Mouse (Mus musculus) gastrocnemius, postnatal 4 days (tissue): Measurements from ENCODE around the gene Son. TPM values are rescaled to one million over a fixed set of nuclear protein-coding genes. Genes with fewer than 3 reads are reported as not detected.
"Not testable (repeated sequence)": the region's sequence is repeated elsewhere in the genome, so short reads cannot be mapped to it uniquely, and the experiment has no call there.

Source experiments
- DNase-seq, 2 experiments: peaks; one replicate each; pipeline ENCODE4 v3.0.0; 2021 to 2022; ENCODE audit warnings: low spot score in 2 of 2, mixed read lengths in 2 of 2
- total RNA-seq, 2 experiments: library from RNA; stranded (reverse); gene quantifications; 2 replicates each; pipeline ENCODE4 v1.2.3; 2021

Son gene
- total RNA-seq, 2 experiments from 2014 or later, result 169 to 203 TPM

DNA sequence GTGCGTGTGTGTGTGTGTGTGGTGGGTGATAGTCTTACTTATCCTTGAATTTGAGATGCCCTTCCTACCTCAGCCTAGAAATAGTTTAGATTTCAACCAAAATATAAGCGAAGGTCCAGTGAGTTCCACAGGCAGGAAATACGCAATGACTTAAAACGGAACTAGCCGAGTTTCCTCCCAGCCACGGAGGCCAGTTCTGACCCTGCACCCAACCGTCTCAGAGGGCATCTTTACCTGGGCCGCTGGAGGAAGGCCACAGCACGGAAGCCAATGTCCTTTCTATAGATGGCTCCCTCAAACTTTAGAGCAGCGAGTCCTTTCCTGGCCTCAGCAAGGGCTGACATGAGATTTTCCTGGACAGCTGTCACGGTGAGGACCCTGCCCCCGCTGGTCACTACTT lies 13.7 kb upstream of the Son start:
- no peak for DNase-seq

DNA sequence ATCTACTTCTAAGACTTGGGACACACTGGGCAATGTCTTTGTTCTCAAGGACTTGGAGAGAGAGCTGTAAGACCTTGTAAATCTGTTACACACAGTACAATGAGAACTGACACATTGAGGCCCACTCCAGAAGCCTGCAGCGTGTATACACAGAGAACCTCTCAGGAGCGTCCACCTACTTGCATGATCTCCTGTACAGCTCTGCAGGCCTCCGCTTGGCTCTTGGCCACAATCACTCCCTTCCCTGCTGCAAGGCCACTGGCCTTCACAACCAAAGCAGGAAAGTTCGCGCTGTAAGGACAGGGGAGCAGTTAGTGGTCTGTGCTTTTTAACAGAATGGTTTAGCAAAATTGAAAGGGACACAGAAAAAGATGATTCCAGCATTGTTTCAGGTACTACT lies 8.1 kb upstream of the Son start:
- no peak for DNase-seq

DNA sequence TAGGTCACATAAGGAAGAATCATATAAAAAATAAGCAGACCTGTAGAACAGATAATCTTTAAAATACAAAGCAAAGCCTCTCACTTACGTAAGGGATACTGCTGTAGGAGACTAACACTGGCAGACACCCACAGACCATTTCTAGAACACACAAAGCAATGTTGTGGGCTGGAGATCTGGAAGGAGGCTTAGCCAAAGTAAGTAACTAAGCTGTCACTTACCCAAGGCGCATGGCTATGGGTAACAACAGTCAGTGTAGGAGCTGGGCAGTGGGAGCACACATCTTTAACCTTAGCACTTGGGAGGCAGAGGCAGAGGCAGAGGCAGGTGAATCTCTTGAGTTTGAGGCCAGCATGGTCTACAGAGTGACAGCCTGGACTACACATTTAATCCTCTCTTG lies 7.7 kb upstream of the Son start:
- DNase-seq, result no peak

DNA sequence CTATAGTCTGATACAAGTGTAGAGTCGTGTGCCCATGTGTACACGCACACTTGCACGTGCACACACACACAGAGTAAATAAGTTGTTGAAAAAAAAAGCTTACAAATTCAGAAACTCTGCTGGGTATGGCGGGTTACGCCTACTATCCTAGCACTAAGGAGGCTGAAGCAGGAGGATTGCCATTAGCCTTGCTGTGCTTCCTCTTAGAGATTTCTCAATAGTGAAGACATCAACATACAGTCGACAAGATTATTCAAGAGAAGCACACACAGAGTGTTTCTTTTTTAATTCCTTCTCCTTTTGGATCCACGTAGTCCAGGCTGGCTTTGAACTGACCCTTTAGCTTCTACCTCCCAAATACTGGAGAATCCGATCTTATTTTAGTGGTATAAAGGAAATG lies 7.1 kb upstream of the Son start:
- DNase-seq, result no peak

DNA sequence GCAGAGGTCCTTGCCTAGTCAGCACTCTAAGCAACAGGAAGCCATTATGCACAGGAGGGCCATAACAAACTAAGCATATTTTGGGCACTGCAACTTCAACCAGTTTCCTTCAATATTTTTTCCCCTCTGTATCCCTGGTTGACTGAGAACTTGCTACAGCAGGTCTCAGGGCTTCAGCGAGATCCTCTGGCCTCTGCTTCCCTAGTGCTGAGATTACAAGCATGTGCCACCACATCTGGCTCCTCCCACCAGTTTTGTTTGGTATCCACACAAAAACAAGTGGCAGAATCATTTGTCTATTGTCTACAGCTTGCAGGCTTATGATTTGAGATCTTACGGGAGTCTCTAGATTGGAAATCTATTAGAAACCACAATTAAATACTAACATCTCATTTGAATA lies 2.4 kb upstream of the Son start:
- DNase-seq, result no peak

DNA sequence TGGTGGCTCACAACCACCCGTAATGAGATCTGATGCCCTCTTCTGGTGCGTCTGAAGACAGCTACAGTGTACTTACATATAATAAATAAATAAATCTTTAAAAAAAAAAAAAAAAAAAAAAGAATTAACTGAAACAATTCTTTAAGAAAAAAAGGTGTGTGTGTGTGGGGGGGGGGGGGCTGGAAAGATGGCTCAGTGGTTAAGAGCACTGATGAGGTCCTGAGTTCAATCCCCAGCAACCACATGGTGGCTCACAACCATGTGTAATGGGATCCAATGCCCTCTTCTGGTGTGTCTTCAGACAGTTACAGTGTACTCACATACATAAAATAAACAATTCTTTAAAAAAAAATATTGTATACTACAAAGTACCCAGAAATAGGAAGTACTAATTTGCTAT lies 1.9 kb upstream of the Son start:
- DNase-seq, result not testable (repeated sequence)

DNA sequence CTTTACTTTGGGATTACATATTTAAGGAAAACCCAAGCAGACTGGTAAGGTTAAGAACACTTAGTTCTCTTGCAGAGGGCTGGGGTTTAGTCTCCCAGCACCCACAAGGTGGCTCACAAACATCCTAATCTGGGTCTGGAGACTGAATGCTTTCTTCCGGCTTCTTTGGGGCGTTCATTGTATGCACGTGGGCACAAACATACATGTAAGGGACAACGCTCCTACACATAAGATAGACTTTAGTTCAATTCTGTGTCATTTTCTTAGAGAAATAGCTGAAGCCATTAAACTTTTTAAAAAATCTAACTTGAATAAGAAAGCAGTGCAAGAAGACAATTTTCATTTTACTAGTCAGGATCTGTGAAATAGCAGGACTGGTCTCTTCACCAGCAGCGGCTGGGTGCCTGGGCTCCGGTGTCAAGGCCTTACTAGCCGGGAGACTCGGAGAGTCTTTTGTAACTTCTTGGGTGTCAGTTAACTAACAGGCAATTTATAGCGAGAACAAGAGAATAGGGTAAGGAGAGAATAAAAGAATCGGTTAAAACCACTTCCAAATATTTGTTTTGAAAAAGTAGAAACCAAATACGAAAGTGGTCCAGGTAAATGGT lies 1.2 kb upstream of the Son start:
- no peak for DNase-seq

DNA sequence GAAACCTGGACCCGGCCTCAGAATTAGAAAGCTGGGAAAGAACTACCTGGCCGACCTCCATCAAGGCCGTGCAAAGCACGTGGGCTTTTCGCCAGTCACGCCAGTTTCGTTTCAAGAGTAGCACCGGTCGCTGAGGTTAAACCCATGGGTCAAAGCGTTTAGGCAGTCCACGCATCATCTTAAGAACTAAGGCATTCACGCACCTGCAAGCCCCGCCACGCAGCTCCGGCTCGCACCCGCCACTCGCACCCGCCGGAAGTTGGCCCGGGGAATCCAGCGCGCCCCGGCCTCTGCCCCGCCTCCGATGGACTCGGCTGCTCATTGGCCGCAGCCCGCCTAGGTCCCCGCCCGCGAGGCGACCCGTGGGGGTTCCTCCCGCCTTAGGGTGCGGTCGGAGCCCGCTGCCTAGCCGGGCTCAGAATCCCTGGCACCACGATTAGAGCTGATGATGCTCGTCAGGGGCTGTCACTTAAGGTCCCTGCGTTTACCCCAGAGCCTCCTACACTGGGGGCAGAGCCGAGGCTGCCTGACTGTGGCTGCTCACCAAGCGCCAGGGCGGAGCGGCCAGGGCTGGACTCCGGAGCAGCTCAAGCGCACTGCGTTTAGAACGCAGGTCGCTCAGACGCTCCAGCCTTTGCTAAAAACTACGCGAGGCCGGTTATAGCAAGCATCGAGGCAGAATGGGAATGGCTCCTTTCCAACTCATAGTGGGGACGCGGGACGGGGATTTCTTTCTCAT lies 456 bp upstream of the Son start, which contains the start of gene Gart:
Gene Gart (minus strand): TSS at position 272 of the 739 bp plus-strand sequence.
- DNase-seq, result peak; percentile 94 to 96

DNA sequence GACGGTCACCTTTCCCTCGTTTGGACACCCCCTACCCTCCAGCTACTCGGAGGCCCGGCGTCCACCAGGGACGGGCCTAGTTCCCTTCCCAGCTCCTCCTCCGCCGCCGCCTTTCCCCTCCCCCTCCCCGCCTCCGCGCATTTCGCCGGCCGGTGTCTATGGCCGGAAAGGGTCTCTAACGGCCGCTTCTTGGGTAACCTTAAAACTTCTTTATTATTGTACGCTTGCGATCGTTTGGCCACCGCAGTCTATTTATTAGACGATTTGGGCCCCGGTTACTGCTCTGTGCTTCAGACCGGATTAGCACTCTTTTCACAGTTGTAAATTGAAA lies 879 bp downstream of the Son start:
- peak; percentile 75 to 86 for DNase-seq

DNA sequence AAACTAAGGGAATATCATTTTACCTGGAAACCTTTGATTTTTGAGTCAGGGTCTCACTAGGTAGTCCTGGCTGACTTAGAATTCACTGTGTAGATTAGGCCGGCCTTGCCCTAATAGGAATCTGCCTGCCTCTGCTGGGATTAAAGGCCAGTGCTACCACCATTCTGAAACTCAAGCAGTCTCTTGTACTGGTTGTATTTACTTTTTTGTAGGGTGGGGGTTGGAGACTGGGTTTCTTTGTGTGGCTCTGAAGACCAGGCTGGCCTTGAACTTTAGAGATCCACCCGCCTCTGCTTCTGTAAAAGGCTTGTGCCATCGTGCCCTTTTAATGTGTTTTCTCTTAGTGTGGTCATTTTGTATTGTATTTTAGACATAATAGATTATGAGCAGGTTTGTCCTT lies 1.9 kb downstream of the Son start:
- DNase-seq, result no peak

DNA sequence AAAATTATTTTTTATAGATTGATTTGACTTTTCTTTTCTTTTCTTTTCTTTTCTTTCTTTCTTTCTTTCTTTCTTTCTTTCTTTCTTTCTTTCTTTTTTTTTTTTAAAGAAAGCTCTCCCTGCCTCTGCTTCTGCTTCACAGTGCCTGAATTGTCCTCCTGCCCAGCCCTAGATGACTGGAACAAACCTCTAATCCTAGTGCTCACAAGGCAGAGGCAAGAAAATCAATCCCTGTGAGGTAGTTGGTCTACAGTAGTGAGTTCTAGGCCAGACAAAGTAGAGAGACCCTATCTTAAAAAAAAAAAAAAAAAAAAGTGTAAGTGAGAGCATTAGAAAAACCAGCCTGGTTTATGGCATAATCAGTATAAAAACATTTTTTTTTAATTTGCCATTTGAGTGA lies 2.5 kb downstream of the Son start:
- DNase-seq, result no peak

DNA sequence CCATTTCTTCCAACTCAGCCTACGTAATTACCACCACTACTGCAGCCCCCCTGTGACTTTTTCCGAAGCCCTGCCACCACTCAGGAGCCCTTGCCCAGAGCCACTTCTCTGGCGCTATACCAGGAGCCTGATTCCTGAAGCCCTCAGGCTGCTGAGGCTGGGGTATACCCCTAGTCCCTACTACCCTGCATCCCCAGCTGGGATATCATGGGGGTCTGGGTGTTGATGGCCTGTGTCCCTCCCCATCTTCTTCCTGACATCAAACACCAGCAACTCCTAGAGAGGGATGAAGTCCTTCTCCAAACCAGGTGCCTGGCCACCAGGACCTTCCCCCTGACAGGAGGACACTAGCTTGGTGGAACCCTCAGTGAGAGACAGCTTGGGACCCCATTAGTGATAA lies 4.9 kb downstream of the Son start:
- no peak for DNase-seq

DNA sequence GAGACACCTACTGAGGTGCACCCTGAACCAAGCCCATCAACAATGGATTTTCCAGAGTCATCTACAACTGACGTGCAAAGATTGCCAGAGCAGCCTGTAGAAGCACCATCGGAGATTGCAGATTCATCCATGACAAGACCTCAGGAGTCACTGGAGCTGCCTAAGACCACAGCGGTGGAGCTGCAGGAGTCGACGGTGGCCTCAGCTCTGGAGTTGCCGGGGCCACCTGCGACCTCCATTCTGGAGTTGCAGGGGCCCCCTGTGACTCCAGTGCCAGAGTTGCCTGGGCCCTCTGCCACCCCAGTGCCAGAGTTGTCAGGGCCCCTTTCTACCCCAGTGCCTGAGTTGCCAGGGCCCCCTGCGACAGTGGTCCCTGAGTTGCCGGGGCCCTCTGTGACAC lies 8.0 kb downstream of the Son start:
- DNase-seq, result no peak

DNA sequence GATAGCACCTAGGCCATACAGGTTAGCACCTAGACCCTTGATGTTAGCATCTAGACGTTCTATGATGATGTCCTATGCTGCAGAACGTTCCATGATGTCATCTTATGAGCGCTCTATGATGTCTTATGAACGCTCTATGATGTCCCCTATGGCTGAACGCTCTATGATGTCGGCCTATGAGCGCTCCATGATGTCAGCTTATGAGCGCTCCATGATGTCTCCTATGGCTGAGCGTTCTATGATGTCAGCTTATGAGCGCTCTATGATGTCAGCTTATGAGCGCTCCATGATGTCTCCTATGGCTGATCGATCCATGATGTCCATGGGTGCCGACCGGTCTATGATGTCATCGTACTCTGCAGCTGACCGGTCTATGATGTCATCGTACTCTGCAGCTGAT lies 10.0 kb downstream of the Son start:
- DNase-seq, result no peak

DNA sequence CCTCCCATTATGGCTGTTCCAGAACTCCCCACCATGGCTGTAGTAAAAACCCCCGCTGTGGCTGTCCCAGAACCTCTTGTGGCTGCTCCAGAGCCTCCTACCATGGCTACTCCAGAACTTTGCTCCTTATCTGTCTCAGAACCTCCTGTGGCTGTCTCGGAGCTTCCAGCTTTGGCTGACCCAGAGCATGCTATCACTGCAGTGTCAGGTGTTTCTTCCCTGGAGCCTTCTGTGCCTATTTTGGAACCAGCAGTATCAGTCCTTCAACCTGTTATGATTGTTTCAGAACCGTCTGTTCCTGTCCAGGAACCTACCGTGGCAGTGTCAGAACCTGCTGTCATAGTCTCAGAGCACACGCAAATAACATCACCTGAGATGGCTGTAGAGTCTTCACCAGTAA lies 11.2 kb downstream of the Son start:
- no peak for DNase-seq

DNA sequence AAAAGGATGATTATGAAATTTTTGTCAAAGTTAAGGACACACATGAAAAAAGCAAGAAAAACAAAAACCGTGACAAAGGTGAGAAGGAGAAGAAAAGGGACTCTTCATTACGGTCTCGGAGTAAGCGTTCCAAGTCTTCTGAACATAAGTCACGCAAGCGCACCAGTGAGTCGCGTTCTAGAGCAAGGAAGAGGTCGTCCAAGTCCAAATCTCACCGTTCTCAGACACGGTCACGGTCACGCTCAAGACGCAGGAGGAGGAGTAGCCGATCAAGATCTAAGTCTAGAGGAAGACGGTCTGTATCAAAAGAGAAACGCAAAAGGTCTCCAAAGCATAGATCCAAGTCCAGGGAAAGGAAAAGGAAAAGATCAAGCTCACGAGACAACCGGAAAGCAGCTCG lies 12.5 kb downstream of the Son start:
- DNase-seq, result no peak

DNA sequence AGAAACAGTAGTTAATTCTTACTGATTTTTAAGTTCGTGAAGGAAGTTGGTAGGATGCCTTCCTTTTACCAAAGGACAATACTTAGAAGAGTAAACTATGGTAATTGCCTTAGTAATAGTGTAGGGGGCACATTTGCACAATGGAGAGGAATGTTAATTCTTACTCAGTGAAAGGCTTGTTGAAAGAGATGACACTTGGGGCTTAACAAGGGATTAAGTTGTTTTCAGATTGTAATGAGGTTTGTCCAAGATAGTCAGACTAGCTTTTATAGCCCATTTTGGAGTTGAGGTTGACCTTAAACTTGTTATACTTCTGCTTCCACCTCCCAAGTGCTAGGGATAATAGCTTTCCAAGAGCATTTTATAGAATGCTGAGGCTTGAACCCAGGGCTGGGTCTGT lies 14.1 kb downstream of the Son start:
- DNase-seq, result no peak

DNA sequence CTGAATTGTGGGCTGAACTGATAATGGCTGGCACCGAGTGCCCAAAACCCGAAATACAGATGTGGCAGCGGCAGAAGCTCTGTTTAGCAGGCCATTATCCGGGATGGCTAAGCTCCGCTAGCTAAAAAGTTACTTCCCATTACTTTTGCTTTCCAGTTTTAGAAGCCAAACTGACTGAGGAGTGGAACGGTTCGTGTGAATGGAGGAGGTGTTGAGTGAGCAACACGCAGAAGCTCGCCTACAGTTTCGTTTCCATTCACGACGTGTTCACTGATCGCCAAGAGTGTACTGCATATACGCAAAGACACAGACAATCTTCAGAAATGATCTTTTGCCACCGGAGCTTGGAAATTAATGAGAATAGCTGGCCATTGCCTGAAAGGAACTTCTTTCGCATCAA lies 15.0 kb downstream of the Son start:
- no peak for DNase-seq

DNA sequence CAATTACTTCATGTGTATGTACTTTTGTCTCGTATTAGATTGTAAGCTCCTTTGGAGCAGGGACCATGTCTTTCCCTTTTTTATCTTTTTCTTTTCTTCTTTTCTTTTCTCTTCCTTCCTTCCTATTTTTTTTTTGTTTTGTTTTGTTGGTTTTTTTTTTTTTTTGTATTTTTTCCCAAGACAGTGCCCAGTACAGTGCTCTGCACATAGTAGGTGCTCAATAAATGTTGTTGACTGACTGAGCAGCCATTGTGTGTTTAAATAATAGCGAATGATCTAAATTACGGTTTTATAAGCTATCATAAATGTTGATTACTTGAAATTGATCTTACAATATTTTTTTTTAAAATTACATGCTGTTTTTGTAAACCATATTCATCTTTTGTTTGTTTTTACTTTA lies 16.5 kb downstream of the Son start:
- DNase-seq, result no peak

DNA sequence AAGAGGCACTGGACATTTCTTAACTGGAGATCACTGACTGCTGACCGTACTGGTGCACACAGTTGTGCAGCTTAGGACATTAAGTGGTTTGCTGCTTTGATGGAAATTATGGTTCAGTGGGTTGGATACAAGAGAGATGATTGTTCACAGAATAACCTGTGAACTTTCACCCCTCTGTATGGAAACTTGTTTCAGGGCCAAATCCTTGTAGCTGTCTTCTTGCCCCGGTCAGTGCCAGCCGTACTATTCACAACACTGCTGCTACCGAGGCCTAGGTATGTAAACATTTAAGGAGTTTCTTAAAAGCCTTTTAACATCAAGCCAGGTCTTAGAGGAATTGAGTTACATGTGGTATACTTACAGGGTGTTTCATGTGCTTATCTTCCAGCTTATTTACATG lies 27.2 kb downstream of the Son start:
- no peak for DNase-seq

DNA sequence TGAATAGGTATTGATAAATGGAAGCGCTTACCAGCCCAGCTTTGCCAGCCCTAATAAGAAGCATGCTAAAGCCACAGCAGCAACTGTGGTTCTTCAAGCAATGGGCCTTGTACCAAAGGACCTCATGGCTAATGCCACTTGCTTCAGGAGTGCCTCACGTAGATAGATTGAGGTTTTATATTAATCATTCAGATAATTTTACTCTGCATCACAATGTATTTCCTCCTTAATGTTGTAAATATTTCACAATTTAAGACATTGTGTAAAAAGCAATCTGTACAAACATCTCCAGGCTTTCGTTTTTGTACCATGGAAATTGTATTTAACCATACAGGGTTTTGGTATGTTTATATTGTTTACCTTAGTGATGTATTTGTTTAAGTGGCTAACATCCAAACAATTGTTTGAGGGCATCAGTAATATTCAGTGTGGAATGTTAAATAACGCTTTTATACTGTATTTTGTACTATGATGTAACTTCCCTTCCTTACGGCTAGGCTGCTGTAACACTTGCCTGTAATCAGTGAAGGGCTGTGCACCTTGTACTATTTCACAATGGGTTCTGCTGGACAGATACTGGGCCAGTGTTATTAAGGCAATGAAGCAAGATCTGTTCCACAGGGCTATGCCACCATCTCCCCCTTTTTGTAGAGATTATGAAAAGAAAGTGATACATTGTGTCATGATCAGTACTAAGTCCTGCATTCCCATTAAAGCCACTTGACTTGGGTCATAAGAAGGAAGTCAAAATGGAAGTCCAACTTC lies 31.0 kb downstream of the Son start:
- no peak for DNase-seq

DNA sequence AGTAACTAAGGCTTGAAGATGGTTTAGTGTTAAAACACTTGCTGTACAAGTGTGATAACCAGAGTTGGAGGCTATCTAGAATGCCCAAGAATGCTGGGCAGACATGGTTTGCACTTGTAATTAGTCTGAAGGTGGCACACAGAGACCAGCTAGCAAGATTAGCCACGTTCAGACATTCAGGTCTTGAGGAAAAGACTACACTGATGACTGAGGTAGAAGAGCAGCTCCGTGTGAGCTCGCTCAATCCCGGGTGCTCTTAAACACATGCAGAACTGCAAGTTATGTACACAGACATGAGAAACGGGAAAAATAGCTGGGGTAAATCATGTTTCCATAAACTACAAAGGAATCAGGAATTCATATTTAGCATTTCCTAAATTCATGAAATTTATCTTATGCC lies 33.4 kb downstream of the Son start:
- no peak for DNase-seq

DNA sequence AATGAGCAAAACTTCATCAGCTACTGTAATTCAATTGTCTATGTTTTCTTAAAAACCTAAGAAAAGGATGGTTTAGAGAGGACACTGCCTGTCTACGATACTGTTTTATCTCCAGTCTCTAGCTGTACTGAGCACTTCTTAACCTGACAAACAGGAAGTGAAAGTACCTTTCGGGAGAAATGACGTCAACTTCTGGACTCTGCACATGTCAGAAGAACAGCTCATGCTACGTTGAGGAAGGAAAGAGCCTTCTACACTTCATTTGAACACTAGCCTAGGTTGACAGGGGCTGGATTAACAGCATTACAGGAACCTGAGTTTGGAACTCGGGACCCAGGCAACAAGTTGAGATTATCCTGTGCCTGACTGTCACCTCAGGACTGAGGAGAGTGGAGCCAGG lies 38.2 kb downstream of the Son start:
- no peak for DNase-seq
